Mouse (Mus musculus) testis, adult 2 months (tissue): Measurements from ENCODE around the gene Ovca2. TPM values are rescaled to one million over a fixed set of nuclear protein-coding genes. Genes with fewer than 3 reads are reported as not detected.

ENCODE experiments used
- H3K27ac ChIP-seq: fragments of 200-500 bp; 2 replicates; pipeline ENCODE4 v1.5.1; 2012; ENCODE audit warnings: low read depth, low read length; ENCODE audit not compliant: control insufficient read depth, insufficient read depth
- H3K27me3 ChIP-seq: fragments of 200-500 bp; 2 replicates; pipeline ENCODE4 v1.6.1; 2012; ENCODE audit warnings: mild to moderate bottlenecking, low read length, moderate library complexity; ENCODE audit not compliant: control insufficient read depth, insufficient read depth
- H3K36me3 ChIP-seq: fragments of 200-500 bp; 2 replicates; pipeline ENCODE4 v1.6.1; 2012; ENCODE audit warnings: mild to moderate bottlenecking, low read length; ENCODE audit not compliant: control insufficient read depth, insufficient read depth
- H3K4me1 ChIP-seq: fragments of 200-500 bp; 2 replicates; pipeline ENCODE4 v1.6.1; 2012; ENCODE audit warnings: low read length; ENCODE audit not compliant: control insufficient read depth, insufficient read depth
- H3K4me3 ChIP-seq: fragments of 200-500 bp; 2 replicates; pipeline ENCODE4 v1.5.1; 2012; ENCODE audit warnings: low read depth, mild to moderate bottlenecking, low read length, moderate library complexity, mixed read lengths; ENCODE audit not compliant: control insufficient read depth
- CTCF ChIP-seq: fragments of 200-500 bp; IDR thresholded peaks from 2 replicates; pipeline ENCODE4 v1.5.1; 2012; ENCODE audit warnings: low read depth, mild to moderate bottlenecking, inconsistent platforms, low read length, moderate library complexity; ENCODE audit not compliant: control insufficient read depth, insufficient read depth, insufficient replicate concordance
- POLR2A ChIP-seq: fragments of 200-500 bp; IDR thresholded peaks from 2 replicates; pipeline ENCODE4 v1.6.1; 2012; ENCODE audit warnings: low read depth, mild to moderate bottlenecking, inconsistent platforms, low read length, moderate library complexity; ENCODE audit not compliant: control insufficient read depth
- polyA plus RNA-seq: library from polyadenylated mRNA; depleted of rRNA; stranded (reverse); fragments of >200 nt; gene quantifications from 2 replicates; pipeline ENCODE4 v1.2.3, GENCODE M21; 2012

Gene Ovca2
- polyA plus RNA-seq, 1 experiment = 10.2 TPM

DNA sequence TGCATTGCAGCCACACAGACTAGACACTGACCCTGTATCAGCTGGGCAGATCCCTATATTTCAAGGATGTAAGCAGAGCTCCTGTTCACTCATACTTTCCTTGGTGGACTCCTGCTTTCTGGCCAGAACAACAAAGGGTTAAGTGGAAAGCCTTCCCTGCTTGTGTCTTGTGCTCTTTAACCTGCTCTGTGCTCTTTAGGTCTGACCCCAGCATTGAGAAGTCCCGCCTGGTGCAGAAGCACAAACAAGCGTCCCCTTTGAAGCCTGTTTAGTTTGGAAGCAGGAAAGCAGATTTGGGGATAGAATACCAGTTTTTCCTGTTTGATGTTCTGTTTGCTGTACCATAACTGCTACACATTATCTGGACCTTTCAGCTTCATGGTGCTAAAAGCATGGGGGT lies 20.7 kb downstream of the Ovca2 start:
- no peaks in the 10 kb centered on the region for H3K27me3 ChIP-seq
- no peak overlapping the region for H3K27ac ChIP-seq
- TF ChIP-seq CTCF = no peak
- TF ChIP-seq POLR2A = no peak
- H3K36me3 ChIP-seq = no peaks in the 10 kb centered on the region; the same call in 1 of the 2 replicates
- no peaks in the 10 kb centered on the region for H3K4me1 ChIP-seq
- H3K4me3 ChIP-seq = no peak overlapping the region

DNA sequence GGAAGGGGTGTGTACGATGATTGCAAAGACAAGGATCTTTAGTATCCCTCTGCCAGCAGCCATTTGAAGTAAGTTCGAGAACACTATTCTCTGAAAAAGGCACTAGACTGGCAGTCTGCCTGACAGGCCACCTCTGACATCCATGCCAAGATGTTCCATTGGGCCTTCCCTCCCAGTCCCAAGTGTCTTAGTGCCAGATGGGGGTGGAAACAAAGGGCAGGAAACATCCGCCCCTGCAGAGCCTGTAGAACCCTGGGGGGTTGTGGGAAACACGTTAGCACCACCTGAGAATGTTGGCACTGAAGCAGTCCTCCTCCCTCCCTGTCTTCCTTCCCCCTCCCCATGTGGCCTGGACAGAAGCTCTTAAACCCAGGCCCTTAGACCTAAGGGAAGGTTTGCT lies 21.6 kb downstream of the Ovca2 start:
- TF ChIP-seq CTCF (no peak), POLR2A (no peak)
- no peak overlapping the region for H3K4me3 ChIP-seq
- 0 out of 2 replicates have a peak overlapping the region, but pooled peaks have one; percentile 33 for H3K27ac ChIP-seq
- no peaks in the 10 kb centered on the region; the same call in 1 of the 2 replicates for H3K4me1 ChIP-seq
- no peaks in the 10 kb centered on the region; the same call in 1 of the 2 replicates for H3K36me3 ChIP-seq
- H3K27me3 ChIP-seq = no peaks in the 10 kb centered on the region

DNA sequence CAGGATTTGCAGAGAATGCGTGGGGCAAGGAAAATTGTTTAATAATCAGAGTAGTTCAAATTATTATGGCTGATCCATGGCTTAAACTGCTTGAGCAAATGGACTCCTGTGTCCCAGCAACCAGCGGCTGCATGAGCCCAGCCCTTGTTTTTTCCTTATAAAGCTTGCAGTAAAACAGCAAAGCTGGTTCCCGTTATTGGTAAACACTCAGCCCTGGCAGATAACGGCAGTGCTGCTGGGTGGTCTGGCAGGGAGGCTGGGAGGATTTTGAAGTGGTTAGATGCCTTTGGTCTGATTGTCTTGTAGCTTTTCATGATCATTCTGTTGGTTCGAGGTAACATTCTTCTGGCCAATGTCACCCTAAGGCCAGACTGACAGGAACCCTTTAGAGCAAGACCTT lies 22.2 kb downstream of the Ovca2 start:
- no peak for TF ChIP-seq CTCF
- no peak for TF ChIP-seq POLR2A
- Histone ChIP-seq H3K4me3 (no peak overlapping the region), H3K36me3 (no peaks in the 10 kb centered on the region; the same call in 1 of the 2 replicates), H3K27me3 (no peaks in the 10 kb centered on the region), H3K4me1 (no peaks in the 10 kb centered on the region; the same call in 1 of the 2 replicates), H3K27ac (no peak overlapping the region; the same call in 1 of the 2 replicates)

DNA sequence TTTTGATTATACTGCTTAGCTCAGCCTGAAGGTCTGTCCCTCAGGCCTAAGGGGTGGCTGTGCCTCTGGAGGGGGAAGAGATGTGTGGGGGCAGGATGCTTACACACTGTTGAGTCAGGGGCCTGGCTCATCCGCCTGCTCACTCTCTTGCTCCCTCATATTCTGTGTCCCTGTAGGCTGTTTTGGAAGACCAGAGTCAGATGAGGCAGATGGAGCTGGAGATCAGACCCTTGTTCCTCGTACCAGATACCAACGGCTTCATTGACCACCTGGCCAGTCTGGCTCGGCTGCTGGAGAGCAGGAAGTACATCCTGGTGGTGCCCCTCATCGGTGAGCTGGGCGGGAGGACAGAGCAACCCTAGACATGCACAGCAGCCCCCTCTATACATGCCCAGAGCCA lies 22.6 kb downstream of the Ovca2 start:
- H3K27me3 ChIP-seq = no peaks in the 10 kb centered on the region
- H3K4me1 ChIP-seq = no peaks in the 10 kb centered on the region; the same call in 1 of the 2 replicates
- peak overlapping the region; percentile 43; the same call in 1 of the 2 replicates for H3K27ac ChIP-seq
- H3K36me3 ChIP-seq = no peaks in the 10 kb centered on the region; the same call in 1 of the 2 replicates
- no peak for TF ChIP-seq CTCF
- TF ChIP-seq POLR2A = no peak
- no peak overlapping the region for H3K4me3 ChIP-seq

DNA sequence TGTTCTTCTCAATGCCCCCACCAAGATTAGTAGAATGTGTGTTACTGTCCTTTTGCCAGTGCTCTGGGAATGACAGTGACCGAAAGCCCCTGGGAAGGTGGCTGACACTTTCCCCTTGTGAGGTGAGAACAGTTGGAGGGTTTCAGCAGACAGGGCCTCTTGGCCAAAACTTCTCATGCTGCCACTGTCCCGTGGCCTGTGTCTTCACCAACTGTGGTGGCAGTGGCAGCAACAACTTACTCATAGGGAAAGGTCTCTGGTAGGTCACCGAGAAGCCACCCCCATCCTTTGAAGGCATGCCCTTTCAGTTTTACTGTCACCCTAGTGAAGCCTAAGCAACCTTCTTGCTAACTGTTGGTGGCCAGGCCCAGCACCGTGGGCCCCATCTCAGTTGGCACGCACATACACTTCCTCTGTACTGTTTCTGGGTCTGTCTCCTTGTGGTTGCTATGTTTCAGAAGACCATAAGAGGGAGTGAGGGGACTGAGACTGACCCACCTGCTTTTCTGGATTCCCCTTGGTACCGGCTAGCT lies 24.5 kb downstream of the Ovca2 start:
- H3K4me1 ChIP-seq = no peaks in the 10 kb centered on the region; the same call in 1 of the 2 replicates
- H3K27me3 ChIP-seq = no peaks in the 10 kb centered on the region
- no peak for TF ChIP-seq POLR2A
- TF ChIP-seq CTCF = no peak
- no peaks in the 10 kb centered on the region; the same call in 1 of the 2 replicates for H3K36me3 ChIP-seq
- no peak overlapping the region; the same call in 1 of the 2 replicates for H3K27ac ChIP-seq
- no peak overlapping the region for H3K4me3 ChIP-seq

DNA sequence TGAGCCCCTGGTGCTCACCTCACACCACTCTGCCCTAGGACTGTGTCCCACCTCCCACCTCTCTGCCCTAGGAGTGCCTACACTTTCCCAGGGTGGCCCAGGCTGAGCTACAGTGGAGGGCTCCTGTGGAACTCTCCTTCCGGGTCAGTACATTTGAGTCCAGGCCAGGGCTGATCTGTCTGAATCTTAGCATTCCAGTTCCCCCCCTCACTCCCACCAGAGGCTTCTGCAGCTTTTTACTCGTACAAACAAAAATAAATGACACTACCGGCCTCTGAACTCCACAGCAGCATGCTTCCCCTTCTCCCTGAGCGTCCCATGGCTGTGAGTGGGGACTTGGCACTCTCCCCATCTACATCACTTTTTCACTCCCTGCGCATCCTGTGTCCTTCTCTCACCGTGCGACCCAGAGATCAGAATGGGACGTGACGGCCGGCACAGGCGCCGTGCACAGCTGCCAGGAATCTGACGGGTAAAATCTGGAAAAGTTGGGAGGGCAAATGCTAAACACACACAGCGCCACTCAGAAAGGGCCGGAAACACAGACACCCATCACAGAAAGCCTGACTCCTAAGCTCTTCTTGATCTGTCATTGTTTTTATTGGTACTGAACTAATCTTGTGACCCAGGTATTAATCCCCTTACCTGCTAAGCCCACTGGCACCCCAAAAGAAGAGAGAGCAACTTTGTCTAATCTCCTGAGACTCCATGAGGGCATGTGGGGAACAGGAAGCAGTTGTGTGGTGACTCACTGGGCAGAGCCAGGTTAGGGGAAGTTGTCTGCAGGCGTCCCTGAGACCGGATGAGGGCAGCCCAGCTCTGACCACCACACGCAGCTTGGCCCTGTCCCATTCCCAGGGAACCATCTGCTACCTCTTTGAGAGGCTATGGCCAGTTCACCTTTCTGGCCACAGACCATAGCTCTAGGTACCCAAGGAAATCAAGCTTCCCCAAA lies 25.8 kb downstream of the Ovca2 start:
- Histone ChIP-seq H3K4me3 (no peak overlapping the region), H3K36me3 (no peaks in the 10 kb centered on the region; the same call in 1 of the 2 replicates), H3K4me1 (no peaks in the 10 kb centered on the region; the same call in 1 of the 2 replicates), H3K27ac (peak overlapping the region; percentile 55), H3K27me3 (no peaks in the 10 kb centered on the region)
- TF ChIP-seq CTCF (no peak), POLR2A (no peak)

DNA sequence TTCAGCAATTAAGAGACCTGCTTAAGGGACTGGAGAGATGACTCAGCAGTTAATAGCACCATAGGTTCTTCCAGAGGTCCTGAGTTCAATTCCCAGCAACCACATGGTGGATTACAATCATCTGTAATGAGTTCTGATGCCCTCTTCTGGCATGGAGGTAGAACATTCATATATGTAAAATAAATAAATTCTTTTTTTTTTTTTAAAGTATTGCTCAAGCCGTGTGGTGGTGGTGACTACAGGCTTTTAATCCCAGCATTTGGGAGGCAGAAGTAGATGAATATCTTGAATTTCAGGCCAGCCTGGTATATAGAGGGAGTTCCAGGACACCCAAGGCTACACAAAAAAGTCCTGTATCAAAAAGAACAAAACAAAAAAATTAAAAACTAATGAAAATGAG lies 28.3 kb downstream of the Ovca2 start:
- no peak overlapping the region for H3K4me3 ChIP-seq

More for the DNA sequence above, 28.3 kb downstream of the Ovca2 start:
- no peaks in the 10 kb centered on the region for H3K27me3 ChIP-seq
- TF ChIP-seq CTCF = no peak
- no peaks in the 10 kb centered on the region; the same call in 1 of the 2 replicates for H3K4me1 ChIP-seq
- no peak overlapping the region for H3K27ac ChIP-seq
- H3K36me3 ChIP-seq = no peaks in the 10 kb centered on the region
